Mouse (Mus musculus) testis, postnatal 10 days (tissue): ENCODE results near the gene Acot4.
A peak's percentile ranks its signal among the peaks of the same experiment; 100 is the strongest.
"Not testable (repeated sequence)": the region's sequence is repeated elsewhere in the genome, so short reads cannot be mapped to it uniquely, and the experiment has no call there.

Experiments
- DNase-seq: peaks from one replicate; pipeline ENCODE4 v3.0.0; 2021; ENCODE audit warnings: low spot score

Acot4 gene

DNA sequence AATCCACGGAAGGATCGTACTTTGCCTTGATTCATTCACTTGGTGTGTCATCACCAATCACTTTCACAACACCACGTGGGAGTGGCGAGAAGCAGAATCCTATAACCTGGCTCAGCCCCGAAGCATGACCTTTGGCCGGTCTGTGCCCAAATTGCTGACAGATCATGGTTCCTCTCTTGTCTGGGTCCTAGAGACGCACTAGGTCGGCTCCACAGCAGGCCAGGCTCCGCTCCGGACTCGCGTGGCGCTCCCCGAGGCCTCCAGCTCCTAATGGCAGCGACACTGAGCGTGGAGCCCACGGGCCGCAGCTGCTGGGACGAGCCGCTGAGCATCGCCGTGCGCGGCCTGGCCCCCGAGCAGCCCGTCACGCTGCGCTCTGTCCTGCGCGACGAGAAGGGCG, at the start of gene Acot4:
Acot4 (plus strand) TSS at position 139 of the 400 bp plus-strand sequence.
- not testable (repeated sequence) for DNase-seq

DNA sequence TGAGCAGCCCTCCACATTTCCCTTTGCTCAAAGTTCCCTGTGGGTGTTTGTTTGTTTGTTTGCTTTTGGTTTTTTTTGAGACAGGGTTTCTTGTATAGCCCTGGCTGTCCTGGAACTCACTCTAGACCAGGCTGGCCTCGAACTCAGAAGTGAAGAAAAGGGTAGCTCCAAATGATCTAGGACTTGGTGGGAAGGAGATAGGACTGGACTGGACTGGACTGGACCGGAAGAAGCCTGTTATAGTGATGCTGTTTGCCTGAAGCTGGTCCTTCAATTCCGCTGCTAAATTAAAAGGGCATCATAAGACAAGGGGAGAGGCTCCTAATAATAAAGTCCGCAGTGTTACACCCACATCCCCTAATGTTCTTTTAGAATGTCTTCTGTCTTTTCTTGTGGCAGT, 49.7 kb upstream of the Acot4 start:
- no peak for DNase-seq

DNA sequence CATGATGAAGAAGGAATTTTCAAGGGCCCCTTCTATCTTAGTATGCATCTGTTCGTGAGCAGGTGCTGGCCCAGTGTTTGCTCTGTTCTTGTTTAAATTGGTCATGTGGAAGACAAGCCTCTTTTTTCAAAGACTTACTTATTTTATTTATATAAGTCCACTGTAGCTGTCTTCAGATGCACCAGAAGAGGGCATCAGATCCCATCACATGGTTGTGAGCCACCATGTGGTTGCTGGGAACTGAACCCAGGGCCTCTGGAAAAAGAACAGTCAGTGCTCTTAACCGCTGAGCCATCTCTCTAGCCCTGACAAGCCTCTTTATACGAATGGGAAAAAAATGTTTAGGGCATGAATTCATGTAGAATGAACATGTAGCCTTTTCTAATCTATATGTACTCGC, 48.8 kb upstream of the Acot4 start:
- DNase-seq: no peak

DNA sequence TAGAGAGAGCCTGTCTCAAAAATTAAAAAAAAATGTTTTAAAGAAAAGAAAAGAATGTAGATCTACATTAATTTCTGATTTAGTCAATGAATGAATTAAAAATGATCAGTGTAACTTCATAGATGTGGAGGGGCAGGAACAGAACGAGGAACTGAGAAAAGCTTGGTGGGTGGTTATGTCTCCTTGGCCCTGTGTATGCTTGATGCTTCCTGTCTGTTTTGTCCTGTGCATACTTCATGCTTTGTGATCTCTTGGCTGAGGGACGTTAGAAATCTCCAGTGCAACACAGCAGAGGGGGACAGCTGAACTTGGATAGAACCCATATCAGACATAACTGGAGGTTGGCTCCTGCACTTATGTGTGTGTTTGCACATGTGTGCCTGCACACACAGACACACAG, 41.0 kb upstream of the Acot4 start:
- DNase-seq: no peak

DNA sequence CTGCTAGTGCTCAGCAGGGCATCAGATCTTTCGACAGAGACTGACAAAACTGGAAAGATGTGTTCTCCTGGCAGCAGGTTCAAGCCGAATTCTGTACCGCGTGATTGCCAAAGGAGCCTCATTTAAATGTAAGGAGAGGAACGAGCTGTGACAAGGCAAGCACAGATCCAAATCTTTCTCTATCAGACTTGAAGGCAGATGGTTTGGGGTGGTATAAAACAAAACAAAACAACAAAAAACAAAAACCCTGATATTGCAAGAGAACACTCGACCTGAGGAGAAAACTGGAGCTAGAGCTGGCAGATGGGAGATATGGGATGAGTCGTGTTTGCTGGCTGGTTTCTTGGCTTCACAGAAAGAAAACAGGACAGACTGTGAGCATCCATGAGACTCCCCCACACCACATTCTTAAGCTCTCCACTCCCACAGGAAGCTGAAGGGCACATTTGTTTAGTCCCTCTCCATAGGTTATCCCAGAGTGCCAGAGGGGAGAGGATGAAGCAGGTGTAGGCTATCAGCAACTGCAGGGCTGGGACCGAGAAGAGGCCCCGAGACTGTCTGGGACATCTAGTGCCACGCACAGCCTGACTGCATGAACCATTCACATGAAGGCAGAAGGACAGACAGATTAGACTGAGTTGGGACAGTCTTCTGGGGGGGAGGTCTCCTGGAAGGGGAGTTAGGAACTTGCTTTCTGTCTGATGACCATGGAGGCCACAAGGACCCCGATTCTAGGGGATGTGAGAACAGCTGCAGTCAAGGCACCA, 39.7 kb upstream of the Acot4 start:
- no peak for DNase-seq

DNA sequence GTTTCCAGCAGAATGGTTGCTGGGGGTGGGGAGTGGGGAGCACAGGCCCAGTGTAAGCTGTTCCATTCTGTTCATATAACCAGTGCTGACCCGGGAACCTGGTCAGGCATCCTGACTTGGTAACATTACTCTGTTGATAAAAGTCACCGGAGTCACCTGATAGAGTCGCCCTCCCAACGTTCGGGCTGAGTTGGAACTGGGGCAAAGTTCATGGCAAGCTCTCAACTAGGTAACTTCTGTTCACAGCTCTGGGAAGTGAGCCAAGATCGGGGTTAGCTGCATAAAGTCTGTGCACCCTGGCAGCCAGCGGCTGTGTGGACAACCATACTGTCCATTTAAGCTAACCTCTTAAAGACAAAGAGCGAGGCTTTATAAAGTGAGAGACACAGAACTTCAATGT, 38.9 kb upstream of the Acot4 start:
- peak; percentile 67 for DNase-seq

DNA sequence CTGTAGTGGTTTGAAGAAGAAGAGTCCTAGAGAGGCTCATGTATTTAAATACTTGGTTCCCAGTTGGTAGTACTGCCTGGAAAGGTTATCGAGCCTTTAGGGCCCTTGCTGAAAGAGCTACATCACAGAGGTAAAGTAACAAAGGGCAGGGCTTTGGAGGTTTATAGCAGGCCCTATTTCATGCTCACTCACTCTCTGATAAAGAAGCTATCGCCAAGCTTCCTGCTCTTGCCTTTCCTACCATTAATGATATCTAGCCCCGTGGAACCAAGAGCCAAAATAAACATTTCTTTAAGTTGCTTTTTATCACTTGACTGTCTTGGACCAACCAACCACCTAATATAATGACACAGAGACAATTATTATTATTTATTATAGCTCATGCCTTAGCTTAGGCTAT, 37.8 kb upstream of the Acot4 start:
- DNase-seq: no peak

DNA sequence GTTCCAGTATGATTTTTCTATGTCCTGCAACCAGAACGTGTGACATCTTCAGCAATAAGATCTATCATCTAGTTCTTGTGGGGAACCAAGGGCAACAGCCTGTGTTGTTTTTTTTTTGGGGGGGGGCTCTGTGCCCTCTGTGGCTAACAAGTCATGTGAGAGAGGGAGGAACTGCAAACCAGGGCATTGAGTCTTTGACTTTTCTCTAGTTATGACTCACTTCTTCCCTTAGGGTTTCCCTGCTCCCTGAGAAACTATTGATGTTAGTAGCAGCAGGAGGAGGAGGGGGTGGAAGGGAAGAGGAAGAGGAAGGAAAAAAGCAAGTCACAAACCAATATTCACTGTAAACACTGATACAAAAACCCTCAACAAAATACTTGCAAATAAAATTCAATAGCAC, 34.3 kb upstream of the Acot4 start:
- no peak for DNase-seq

DNA sequence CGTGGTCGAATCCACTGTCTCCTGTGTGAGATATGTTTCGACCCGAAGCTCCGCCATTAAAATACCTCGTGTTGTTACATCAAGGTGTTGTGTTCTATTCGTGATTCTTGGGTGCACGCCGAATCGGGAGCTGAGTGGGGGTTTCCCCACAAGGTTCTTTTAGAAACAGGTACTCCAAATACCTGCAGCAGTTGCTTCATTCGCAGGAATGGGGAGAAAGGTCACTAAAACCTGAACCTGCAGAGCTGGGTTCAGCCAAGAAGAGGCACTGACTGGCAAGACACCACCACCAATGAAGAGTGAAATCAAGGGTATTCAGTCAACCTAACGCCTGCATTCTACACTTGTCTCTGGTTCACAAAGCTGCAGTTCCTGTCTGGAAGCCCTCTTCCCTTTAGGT, 29.9 kb upstream of the Acot4 start:
- no peak for DNase-seq

DNA sequence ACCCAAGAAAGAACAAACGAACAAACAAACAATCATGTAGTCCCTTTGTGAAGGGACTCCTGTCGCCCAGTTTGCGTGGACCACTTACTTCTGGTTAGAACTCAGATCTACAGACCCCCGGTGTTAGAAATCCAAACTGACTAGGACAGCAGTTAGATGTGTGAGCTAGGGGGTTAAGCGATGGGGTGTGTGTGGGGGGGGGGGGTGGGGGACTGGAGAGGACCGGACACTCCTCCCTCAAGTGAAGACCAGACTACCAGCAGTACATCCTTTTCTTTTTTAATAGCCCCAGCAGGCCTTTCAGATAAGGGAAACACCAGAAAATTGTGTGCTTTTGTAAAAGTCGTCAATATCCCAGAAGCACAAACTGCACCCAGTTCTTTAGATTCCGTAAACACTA, 29.4 kb upstream of the Acot4 start:
- DNase-seq: no peak

DNA sequence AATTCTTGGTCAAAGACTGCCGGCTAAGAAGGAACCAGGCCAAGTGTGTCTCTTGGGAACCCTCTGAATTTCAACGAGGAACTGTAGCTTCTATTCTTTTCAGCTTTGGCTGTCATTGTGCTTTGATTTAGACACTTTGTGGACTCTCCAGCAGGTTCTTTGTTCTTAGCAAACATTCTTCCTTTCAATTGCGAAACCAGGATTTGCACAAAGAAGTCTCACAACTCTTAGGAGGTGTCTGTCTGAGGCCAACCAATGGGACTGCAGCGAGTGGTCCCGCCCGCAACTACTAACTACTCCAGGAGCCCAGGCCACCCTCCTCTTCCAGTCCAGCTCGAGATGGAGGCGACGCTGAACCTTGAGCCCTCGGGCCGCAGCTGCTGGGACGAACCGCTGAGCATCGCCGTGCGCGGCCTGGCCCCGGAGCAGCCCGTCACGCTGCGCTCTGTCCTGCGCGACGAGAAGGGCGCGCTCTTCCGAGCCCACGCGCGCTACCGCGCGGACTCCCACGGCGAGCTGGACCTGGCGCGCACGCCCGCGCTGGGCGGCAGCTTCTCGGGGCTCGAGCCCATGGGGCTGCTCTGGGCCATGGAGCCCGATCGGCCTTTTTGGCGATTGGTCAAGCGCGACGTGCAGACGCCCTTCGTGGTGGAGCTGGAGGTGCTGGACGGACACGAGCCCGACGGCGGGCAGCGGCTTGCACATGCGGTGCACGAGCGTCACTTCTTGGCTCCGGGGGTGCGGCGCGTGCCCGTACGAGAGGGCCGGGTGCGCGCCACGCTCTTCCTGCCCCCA, 28.8 kb upstream of the Acot4 start, which contains the start of gene Acot1:
Acot1 (plus strand) TSS at position 320 of the 795 bp plus-strand sequence.
- peak; percentile 82 for DNase-seq

DNA sequence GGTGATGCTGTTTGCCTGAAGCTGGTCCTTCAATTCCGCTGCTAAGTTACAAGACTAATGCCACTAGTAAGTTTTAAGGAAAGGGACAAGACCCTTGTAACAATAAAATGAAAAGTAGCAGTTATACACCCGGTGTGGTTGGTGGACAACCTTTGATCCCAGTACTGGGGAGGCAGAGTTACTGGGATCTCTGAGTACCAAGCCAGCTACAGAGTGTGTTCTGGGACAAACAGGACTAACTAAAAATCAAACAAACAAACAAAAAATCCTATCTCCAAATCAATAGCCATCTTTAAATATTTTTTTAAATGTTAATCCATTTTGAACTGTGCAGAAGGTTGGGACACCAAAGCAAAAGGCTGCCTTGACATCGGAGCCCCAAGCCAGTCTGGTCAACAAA, 28.0 kb upstream of the Acot4 start:
- DNase-seq: no peak

DNA sequence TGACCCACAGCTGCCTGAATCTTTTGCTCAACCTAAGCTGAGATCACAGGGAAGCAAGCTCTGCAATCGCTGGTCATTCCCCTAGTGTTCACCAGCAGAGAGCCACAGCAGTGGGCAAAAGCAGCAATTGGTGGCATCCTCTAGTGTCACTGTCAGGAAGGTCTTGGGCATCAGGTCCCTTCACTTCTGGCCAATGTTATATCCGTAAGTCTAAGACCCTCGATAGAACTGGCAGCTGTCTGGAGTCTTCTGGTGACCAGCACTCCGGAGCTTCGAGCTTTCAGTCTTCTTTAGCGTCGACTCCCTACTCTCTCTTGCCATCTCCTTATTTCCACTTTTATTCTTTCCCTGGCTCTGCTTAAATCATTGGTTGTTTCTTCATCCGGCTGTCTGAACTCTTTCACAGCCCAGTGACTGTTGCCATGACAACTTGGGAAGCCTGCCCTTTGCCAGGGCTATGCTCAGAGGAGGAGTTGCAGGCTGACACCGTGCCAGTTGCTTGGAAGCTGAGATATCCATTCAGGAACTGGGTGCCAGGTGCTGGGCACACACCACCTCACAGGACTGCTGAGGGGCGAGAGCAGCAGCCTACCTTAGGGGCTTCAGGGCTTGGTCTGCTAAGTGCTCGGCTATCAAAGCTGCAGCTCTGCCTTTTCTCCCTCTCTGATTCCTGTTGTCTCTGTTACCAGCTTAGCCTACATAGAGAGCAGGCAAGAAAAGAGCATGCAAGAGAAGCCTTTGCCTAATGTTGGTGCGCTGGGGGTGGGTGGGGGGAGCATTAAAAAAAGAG, 26.7 kb upstream of the Acot4 start:
- peak; percentile 83 for DNase-seq

DNA sequence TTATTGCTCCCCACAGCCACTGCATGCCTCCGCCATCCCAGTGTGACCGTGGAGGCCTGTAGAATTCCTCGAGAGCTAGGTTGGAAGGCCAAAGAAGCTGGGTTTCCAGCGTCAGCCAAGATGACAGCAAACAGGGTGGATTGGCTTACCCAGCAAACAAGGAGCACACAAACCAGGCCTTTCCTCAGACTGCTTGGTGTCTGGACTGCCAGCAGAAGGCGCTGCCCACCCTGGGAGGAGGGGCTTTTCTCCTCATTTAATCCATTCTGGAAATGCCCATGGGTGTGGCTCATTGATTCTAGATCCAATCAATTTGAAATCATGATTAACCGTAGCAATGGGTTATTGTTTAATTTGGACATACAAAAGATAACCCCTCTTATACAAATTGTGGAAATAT, 25.0 kb upstream of the Acot4 start:
- DNase-seq: no peak

DNA sequence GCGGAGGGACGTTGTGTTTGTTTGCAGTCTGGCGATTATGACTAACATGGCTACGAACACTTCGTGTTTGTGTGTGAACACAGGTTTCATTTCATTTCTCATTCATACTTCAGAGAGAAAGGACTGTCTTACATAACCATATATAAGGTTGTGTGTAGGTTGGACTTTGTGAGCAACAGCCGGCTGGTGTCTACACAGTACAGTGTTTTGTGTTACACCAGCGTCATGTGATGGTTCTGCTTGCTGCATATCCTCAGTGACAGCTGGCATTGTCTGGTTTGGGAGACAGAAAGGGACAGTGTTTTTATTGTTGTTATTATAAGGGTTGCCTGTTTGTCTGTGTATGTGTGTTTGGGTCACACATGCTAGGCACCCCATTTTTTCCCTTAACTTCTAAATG, 24.5 kb upstream of the Acot4 start:
- no peak for DNase-seq

DNA sequence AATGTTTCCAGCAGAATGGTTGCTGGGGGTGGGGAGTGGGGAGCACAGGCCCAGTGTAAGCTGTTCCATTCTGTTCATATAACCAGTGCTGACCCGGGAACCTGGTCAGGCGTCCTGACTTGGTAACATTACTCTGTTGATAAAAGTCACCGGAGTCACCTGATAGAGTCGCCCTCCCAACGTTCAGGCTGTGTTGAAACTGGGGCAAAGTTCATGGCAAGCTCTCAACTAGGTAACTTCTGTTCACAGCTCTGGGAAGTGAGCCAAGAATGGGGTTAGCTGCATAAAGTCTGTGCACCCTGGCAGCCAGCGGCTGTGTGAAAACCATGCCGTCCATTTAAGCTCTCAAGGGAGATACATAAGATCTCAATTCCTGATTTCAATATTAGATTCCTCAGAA, 17.7 kb upstream of the Acot4 start:
- peak; percentile 54 for DNase-seq

DNA sequence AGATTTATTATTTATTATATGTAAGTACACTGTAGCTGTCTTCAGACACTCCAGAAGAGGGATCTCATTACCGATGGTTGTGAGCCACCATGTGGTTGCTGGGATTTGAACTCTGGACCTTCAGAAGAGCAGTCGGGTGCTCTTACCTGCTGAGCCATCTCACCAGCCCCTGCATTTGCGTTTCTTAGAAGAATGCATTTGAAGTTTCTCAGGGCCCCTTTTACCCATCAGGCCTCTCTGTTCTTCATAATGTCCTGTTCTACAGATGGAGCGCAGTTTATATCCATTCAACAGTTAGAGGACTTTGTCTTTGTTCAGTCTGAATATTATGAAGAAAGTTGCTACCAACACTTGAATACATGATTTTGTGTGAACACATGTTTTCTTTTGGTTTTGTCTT, 15.9 kb upstream of the Acot4 start:
- DNase-seq: not testable (repeated sequence)

DNA sequence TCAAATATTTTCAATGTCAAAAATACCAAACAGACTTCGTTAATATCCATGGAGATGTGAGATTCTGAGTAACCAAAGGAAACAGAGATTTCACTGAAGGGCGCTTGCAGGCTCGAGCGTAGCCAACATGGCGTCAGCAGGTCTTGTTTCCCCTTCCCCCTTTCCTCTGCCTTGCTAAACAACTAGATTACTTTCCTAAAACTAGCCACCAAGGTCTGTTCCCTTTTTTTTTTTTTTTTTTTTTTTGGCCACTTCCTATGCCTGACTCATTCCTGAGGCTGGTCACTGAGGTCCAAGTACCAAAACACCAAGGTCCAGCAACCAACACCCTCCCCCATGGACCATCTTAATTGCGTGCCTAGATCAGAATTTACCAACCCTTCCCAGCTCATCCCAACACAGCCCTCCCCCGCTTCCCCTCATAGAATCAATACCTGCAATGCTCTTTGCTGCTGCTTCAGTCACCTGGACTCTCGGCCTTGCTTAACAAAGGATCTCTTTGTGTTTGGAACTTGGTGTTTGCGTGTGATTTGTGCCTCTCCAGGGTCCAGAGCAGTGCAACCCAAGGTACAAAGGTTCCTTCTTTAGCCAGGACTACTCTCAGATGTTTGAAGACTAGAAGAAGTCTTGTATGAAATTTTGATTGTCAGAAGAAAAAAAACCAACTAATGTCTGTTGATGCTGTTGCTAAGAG, 15.0 kb upstream of the Acot4 start:
- no peak for DNase-seq

DNA sequence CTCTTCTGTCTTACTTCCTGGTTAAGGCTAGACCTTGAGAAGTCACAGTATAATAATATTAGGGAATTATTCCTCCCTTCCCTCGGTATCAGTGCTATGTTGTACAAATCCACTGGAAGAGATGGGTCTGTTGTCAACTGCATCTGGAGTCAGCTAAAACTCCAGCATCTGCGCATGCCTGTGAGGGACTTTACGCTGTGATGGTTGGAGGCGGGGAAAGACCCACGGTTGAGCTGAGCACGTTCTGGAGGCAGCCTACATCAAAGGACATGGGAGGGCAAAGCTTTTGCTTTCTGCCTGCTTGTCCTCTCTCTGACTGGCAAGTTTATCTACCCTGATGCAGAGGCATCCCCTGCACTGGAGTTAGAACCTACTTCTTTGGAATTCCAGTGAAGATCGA, 12.3 kb upstream of the Acot4 start:
- DNase-seq: no peak

DNA sequence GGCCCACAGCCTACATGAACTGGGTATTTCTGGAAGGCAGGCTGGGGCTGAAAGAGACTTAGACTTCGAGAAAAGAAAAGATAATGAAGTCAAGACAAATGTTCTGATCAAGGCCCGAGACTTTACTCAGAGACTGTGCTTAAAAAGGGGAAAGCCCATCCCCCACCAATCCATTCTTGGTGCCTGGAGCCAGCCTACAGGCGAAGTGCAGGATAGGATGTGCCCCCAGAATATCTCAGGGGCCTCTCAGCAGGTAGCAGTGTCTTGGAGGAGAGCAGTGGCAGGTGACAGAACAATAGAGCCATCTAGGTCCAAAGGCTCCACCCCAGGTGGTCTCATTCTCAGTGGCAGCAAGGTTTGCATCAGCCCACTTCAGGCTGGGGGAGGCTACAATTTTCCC, 9.9 kb upstream of the Acot4 start:
- DNase-seq: not testable (repeated sequence)

DNA sequence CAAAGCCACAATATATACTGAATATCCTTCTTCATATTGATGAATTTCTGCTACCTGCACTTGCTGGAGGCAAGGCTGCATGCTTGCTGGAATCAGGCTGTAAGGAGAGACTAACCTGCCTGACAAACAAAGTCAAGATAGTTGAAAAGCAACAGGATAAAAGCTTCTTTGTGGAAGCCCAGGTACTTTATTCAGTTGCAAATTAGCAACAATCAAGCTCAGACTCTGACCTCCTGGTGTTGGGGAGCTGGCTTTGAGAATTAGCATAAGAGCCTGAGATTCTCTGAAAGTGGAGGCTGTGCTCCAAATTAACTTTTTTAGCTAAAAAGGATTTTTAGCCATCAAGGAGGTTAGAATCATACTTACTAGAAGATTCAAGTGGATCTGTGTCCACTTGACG, 9.1 kb upstream of the Acot4 start:
- DNase-seq: not testable (repeated sequence)
